8 mouse cellular contexts compared by ENCODE assay signal in genomic region chr10:13005043-13005442, GRCm38 (mm10). TPM values are rescaled to one million over a fixed set of nuclear protein-coding genes. Genes with fewer than 3 reads are reported as not detected.
DNase-seq lines count a peak whose midpoint lies in the region; ATAC-seq and TF ChIP-seq lines count a peak whose summit lies in the region.

TSS of gene Sf3b5 (plus strand) at chr10:13005343.

- ATAC-seq in neural tube, embryonic 11.5 days (ENCODE audit: insufficient read depth, low FRiP score, low TSS enrichment): no peak
- ATAC-seq in embryonic facial prominence, embryonic 12.5 days (ENCODE audit: insufficient number of reproducible peaks, insufficient read depth, low FRiP score, low TSS enrichment): no peak

- H3K4me1 ChIP-seq in neural tube, embryonic 11.5 days (ENCODE audit: control insufficient read depth, insufficient read depth, low read length): peaks cover 5% of the 10 kb centered on the region; the same call in 1 of the 2 replicates
- peaks cover 10% of the 10 kb centered on the region for H3K4me1 ChIP-seq in embryonic facial prominence, embryonic 12.5 days
- peaks cover 11% of the 10 kb centered on the region for H3K4me1 ChIP-seq in limb, embryonic 10.5 days
- H3K4me1 ChIP-seq in olfactory bulb, adult 2 months (ENCODE audit: control insufficient read depth, insufficient read depth, low read length): peaks cover 8% of the 10 kb centered on the region

- WGBS in neural tube, embryonic 11.5 days: 87% methylated on average over 3 of the region's 3 CpGs
- WGBS in embryonic facial prominence, embryonic 12.5 days: 89% methylated on average over 3 of the region's 3 CpGs
- WGBS in limb, embryonic 10.5 days: 90% methylated on average over 3 of the region's 3 CpGs
- 97% methylated on average over 3 of the region's 3 CpGs for WGBS in olfactory bulb, adult 2 months

- TF ChIP-seq CTCF in olfactory bulb, adult 2 months (IDR thresholded peaks at IDR 0.05; ENCODE audit: insufficient read depth, low read depth, low read length): no peak

- no peak within 1 kb of the TSS for H3K4me3 ChIP-seq in neural tube, embryonic 11.5 days (ENCODE audit: low read depth, low read length)
- H3K4me3 ChIP-seq in embryonic facial prominence, embryonic 12.5 days: no peak within 1 kb of the TSS
- no peak within 1 kb of the TSS for H3K4me3 ChIP-seq in limb, embryonic 10.5 days
- H3K4me3 ChIP-seq in olfactory bulb, adult 2 months (ENCODE audit: insufficient read depth, low read depth, low read length): no peak within 1 kb of the TSS

- no peaks in the 10 kb centered on the region for H3K36me3 ChIP-seq in neural tube, embryonic 11.5 days (ENCODE audit: control insufficient read depth, insufficient read depth, low read length)
- H3K36me3 ChIP-seq in embryonic facial prominence, embryonic 12.5 days: no peaks in the 10 kb centered on the region
- peaks cover under 1% of the 10 kb centered on the region for H3K36me3 ChIP-seq in limb, embryonic 10.5 days

- no peaks in the 10 kb centered on the region for H3K9me3 ChIP-seq in neural tube, embryonic 11.5 days (ENCODE audit: control insufficient read depth, low read length)
- no peaks in the 10 kb centered on the region for H3K9me3 ChIP-seq in embryonic facial prominence, embryonic 12.5 days
- no peaks in the 10 kb centered on the region for H3K9me3 ChIP-seq in limb, embryonic 10.5 days (replicated peaks)

- H3K27ac ChIP-seq in neural tube, embryonic 11.5 days (ENCODE audit: low read depth, low read length): no peak within 1 kb of the TSS
- no peak within 1 kb of the TSS for H3K27ac ChIP-seq in embryonic facial prominence, embryonic 12.5 days
- H3K27ac ChIP-seq in limb, embryonic 10.5 days: no peak within 1 kb of the TSS
- no peak within 1 kb of the TSS for H3K27ac ChIP-seq in olfactory bulb, adult 2 months (ENCODE audit: insufficient read depth, low read depth, low read length)

- H3K27me3 ChIP-seq in neural tube, embryonic 11.5 days (ENCODE audit: control insufficient read depth, insufficient read depth, low read length): no peaks in the 10 kb centered on the region
- H3K27me3 ChIP-seq in embryonic facial prominence, embryonic 12.5 days: no peaks in the 10 kb centered on the region
- H3K27me3 ChIP-seq in limb, embryonic 10.5 days (ENCODE audit: low read depth, poor library complexity, severe bottlenecking): no peaks in the 10 kb centered on the region

- no peak for TF ChIP-seq POLR2A in olfactory bulb, adult 2 months (IDR thresholded peaks at IDR 0.05; ENCODE audit: insufficient read depth, low read depth, low read length)

- no peak for DNase-seq in neural tube, embryonic 11.5 days (ENCODE audit: low spot score)
- no peak for DNase-seq in neural tube, embryonic 10.5 days (ENCODE audit: extremely low spot score, low spot score)
- DNase-seq in limb, embryonic 10.5 days (ENCODE audit: low spot score): no peak
- no peak for DNase-seq in gastrocnemius, postnatal 25 days
- no peak for DNase-seq in urinary bladder, postnatal 4 days (ENCODE audit: low spot score in 2 of 2)
- no peak for DNase-seq in right cerebral cortex, postnatal 10 days (ENCODE audit: low spot score in 2 of 2)

- H3K9ac ChIP-seq in neural tube, embryonic 11.5 days (ENCODE audit: low read length): no peak within 1 kb of the TSS
- H3K9ac ChIP-seq in embryonic facial prominence, embryonic 12.5 days: no peak within 1 kb of the TSS

- no peak within 1 kb of the TSS for H3K4me2 ChIP-seq in neural tube, embryonic 11.5 days (ENCODE audit: low read depth)
- no peak within 1 kb of the TSS for H3K4me2 ChIP-seq in embryonic facial prominence, embryonic 12.5 days (replicated peaks)

RNA-seq across cellular contexts. Expression of gene Sf3b5, which starts in this region (rescaled TPM):
- polyA plus RNA-seq in neural tube, embryonic 11.5 days (2014; fragmentation: Nextera tagmentation; extraction: Ambion mirVana): 35.9 and 40.7 TPM in 2 replicates
- polyA plus RNA-seq in embryonic facial prominence, embryonic 12.5 days (2016; fragmentation: Nextera tagmentation; extraction: Ambion mirVana): 38.0 and 39.9 TPM in 2 replicates
- polyA plus RNA-seq in limb, embryonic 10.5 days (2016; fragmentation: Nextera tagmentation; extraction: Ambion mirVana): 43.7 and 49.8 TPM in 2 replicates
- not detected in 2 replicates for polyA plus RNA-seq in olfactory bulb, adult 2 months (2012; ENCODE audit: insufficient read depth, insufficient read length, low replicate concordance, missing spikeins)
- 1 to 10 TPM; 4.6 to 4.9 TPM for total RNA-seq in gastrocnemius, postnatal 25 days (2021)
